Mouse (Mus musculus) cerebellum, adult 11 months (tissue): ENCODE measurements around the gene Rft1.

Source experiments
- DNase-seq: peaks from one replicate; pipeline ENCODE4 v3.0.0; 2022

Rft1 gene

GRCm38 (mm10) chr14:30653943-30654659, at the start of gene Rft1:
Gene Rft1 (plus strand): TSS chr14:30654360.
- DNase-seq = peak; percentile 96

GRCm38 (mm10) chr14:30606817-30607216, 47.3 kb upstream of the Rft1 start:
- DNase-seq = no peak

DNA sequence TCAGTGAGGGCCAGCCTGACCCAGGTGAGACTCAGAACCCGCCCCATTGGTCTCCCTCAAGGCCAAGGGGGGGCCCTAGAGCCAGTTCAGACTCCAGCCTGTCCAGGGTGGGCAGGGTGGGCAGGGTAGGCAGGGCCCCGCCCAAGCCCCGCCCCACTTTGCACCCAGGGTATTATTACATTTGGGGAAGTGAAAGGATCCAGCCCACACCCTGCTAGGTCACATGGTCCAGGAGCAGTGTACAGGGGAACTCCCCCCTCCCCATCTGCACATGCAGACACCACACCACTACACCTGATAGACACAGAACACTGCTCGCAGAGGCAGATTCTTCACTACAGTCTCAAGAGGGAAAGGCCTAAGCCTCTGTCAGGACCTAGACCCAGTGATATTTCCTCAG, 46.5 kb upstream of the Rft1 start:
- no peak for DNase-seq

DNA sequence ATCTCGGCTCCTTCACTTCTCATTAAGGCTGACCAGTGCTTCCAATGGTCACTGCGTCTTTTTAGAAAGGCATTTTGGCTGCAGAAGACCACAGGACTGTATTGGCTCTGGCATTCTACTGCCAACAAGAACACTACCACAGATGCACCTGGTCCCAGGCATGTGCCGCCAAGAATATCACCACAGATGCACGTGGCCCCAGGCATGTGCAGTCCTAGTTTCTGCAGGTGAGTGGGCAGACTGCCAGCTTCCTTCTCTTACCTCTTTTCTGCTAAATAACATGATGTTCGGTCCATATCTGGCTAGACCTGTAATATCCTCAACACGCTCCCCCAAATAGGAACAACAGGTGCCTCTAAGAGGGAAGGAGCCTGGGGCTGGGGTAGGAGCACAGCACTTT, 46.0 kb upstream of the Rft1 start:
- no peak for DNase-seq

DNA sequence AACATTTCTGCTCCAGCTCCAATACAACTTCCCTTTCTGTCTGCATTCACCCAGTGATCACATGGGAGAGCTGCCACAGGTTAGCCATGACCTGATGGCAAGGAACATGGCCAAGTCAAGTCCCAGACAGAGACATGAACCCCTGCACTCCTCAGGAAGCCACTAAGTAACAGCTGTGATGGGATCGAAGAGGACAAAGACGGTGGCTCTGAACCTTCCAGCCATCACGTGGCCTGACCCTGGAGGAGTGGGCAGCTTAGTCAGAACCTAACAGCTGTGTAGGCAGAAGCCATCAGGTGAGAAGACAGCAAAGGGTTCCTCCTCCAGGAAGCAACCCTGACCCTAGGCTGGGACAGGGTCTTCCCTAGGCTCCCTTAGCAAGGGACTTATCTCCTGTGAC, 44.7 kb upstream of the Rft1 start:
- no peak for DNase-seq

DNA sequence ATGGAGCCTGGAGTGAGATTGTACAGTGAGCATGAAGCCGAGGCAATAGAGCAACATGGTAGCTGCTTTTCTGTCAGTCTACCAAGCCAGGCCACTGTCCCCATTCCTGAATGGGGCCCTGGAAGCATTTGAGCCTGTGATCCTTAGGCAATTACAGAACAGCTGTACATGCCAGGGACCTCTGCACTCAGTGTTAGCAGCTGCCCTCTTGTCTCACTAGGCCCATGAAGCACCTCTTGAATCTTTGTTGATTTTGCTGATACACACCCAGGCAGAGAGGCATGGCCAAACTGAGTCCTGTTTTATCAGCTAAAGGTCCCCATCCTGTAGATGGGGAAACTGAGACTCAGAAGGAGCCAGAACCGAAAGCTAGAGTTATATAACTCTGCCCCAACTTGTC, 43.9 kb upstream of the Rft1 start:
- no peak for DNase-seq

GRCm38 (mm10) chr14:30610940-30611339, 43.2 kb upstream of the Rft1 start:
- DNase-seq = no peak

- peak; percentile 39 for DNase-seq
These were observed 41.6 kb upstream of the Rft1 start for GRCm38 (mm10) chr14:30612523-30612922.

- DNase-seq = no peak
These were observed 41.0 kb upstream of the Rft1 start for GRCm38 (mm10) chr14:30612962-30613715.

- DNase-seq = no peak
These were observed 37.4 kb upstream of the Rft1 start for GRCm38 (mm10) chr14:30616751-30617150.

- DNase-seq = no peak
These were observed 35.3 kb upstream of the Rft1 start for GRCm38 (mm10) chr14:30618746-30619275.

GRCm38 (mm10) chr14:30619982-30620578, 34.1 kb upstream of the Rft1 start:
- peak; percentile 11 for DNase-seq

DNA sequence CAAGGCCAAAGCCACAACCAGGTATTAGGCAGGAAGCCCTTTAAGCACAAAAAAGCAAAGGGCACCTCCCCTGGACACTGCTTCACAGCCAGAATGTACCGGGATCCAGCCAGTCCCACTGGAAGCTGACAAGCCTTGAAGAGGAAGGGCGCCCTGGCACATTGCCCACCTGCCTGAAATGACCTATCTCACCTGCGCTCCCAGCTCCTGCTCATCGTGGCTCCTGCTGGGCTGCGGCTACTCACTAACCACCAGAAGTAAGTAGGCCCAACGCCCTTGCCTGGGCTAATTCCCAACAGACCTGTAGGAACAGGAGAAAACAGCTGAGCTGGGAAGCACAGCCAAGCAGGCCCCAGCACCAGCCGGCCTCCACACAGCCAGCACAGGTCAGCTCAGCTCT, 32.0 kb upstream of the Rft1 start:
- no peak for DNase-seq

DNA sequence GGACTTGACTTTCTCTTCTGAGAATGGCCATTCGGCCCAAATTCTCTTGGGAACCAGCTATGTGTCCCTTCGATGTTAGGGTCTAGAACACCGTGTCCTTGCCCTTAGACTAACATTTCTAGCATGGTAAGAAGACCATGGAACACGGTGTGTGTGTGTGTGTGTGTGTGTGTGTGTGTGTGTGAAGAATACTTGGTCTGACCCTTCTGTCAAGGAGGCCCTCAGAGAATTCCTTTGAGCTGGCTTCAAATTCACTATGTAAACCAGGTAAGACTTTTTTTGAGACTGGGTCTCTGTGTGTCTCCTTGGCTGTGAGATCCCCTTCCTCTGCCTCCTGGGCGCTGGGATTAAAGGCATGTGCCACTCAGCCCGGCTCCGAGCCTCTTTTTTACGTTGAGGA, 31.6 kb upstream of the Rft1 start:
- DNase-seq = no peak

GRCm38 (mm10) chr14:30624277-30624721, 29.9 kb upstream of the Rft1 start:
- DNase-seq = no peak

- DNase-seq = no peak
These were observed 28.9 kb upstream of the Rft1 start for GRCm38 (mm10) chr14:30625131-30625807.

DNA sequence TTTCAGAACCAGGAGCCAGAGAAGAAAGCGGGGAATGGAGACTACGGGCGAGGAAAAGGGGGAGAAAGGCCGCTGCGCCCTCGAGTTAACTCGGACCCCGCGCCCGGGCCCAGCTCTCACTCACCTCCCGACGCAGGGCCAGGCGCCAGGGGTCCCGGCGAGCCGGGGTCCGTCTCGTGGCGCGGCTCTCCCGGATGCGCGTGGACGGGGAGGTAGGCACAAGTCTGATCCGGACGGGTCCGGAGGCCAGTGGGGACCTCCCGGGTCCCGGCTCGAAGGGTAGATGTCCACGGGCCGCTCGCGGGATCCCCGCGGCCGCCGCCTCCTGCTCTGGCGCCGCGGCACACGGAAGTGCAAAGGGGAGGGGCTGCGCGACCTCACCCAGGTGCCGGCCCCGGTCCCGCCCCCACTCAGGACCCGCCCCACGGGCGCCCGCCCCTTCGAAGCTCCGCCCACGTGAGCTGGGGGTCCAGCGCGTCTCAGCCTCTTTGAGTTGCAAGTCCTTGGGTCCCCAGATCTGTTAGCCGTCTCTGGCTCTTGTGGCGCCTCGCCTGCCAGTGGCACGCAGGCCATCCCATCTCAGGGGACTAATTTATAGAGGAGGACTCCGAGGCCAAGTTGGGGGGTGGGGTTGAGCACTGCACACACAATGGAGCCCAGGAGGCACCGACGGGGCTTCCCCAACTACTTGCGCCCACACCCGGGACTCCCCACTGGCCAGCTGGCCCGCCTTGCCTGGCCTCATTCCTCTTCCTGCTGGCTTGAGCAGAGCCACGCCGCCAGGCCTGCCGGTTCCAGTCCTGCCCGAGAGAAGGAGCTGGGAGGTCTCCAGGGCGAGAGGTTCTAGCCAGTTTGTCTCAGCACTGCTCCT, 28.1 kb upstream of the Rft1 start, which contains the start of gene Prkcd:
Gene Prkcd, minus strand, starts transcription at position 355 of the 871 bp plus-strand sequence.
- DNase-seq = peak; percentile 49

GRCm38 (mm10) chr14:30626756-30627742, 27.1 kb upstream of the Rft1 start:
- DNase-seq = no peak

- no peak for DNase-seq
These were observed 25.9 kb upstream of the Rft1 start for GRCm38 (mm10) chr14:30628235-30628634.

- no peak for DNase-seq
These were observed 24.3 kb upstream of the Rft1 start for GRCm38 (mm10) chr14:30629839-30630238.
